Mouse (Mus musculus): ENCODE data around the gene Zfp697. TPM values are rescaled to one million over a fixed set of nuclear protein-coding genes. Genes with fewer than 3 reads are reported as not detected.
"Not testable (repeated sequence)": the region's sequence is repeated elsewhere in the genome, so short reads cannot be mapped to it uniquely, and the experiment has no call there.

The Zfp697 gene
- polyA plus RNA-seq, 1 experiment from 2014 or later: 5.4 TPM

DNA sequence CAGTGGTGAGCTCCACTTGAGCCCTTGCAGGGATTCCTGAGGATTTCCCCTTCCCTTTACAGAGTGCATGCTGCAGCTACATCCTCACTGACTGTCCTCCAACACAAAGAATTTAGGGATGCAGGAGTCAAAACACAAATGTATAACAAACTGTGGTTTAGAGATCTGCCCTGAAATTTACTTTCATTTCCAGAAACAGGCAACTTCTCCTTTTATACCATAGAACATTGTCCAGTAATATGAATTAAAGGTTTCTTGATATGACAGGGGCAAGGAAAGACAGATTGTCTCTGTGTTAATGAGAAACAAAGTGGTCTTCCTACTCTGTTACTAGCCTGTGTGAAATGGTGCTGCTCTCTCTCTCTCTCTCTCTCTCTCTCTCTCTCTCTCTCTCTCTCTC lies 115.1 kb downstream of the Zfp697 start:
- H3K9ac ChIP-seq (ENCODE audit: low read length); H3K4me3 ChIP-seq (replicated peaks; ENCODE audit: low read length); H3K27ac ChIP-seq (ENCODE audit: low read length); H3K9me3 ChIP-seq (replicated peaks; ENCODE audit: control insufficient read depth, low read length); H3K4me1 ChIP-seq (ENCODE audit: control insufficient read depth, insufficient read depth, low read length); H3K27me3 ChIP-seq (ENCODE audit: control insufficient read depth, insufficient read depth, low read length); ATAC-seq (ENCODE audit: insufficient read depth, low FRiP score); H3K4me2 ChIP-seq (ENCODE audit: low read depth, low read length); H3K36me3 ChIP-seq (ENCODE audit: control insufficient read depth, insufficient read depth, low read length): not testable (repeated sequence)

DNA sequence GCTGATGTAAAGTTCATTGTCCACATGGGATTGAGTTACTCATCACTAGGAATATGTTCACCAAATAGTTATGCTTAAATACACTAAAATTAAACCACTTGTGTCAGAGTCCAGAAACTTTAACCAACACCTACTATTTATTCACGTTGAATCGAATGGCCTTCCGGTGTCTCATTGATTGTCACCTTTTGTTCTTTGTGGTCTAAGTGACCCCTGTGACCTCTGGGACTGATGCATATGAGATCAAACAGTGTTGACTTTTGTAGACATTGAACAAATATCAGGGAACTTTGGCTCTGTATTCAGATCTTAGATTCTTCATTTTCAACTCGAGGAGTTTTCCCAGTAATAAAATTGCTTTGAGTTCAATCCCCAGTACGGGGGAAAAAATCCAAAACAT lies 125.0 kb downstream of the Zfp697 start:
- H3K27me3 ChIP-seq (ENCODE audit: control insufficient read depth, insufficient read depth, low read length); ATAC-seq (ENCODE audit: insufficient read depth, low FRiP score); H3K9ac ChIP-seq (ENCODE audit: low read length); H3K27ac ChIP-seq (ENCODE audit: low read length); H3K4me3 ChIP-seq (replicated peaks; ENCODE audit: low read length); H3K4me2 ChIP-seq (ENCODE audit: low read depth, low read length); H3K36me3 ChIP-seq (ENCODE audit: control insufficient read depth, insufficient read depth, low read length); H3K4me1 ChIP-seq (ENCODE audit: control insufficient read depth, insufficient read depth, low read length); H3K9me3 ChIP-seq (replicated peaks; ENCODE audit: control insufficient read depth, low read length): not testable (repeated sequence)
- WGBS: no CpG with 5 or more reads among the region's 5 CpGs

DNA sequence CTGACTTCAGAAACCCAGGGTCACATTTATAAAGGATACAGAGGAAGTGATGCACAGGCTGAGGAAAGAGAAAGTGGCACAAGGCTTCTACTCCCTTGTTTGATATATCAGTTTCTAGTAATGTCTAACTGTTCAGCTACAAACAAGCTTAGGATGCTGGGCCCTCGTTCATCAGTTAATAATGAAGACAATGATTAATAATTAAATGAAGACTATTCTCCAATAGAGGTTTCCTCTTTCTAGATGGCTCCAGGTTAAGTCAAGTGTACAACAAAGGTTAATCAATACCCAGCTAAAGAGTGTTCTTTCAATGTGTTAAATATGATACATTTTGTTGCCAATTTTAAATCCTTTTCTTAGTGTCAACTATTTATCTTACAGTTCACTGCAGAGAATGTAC lies 128.2 kb downstream of the Zfp697 start, which contains the start of gene Hsd3b4:
Gene Hsd3b4 (minus strand): TSS at position 101 of the 400 bp plus-strand sequence.
- H3K36me3 ChIP-seq (ENCODE audit: control insufficient read depth, insufficient read depth, low read length); H3K4me1 ChIP-seq (ENCODE audit: control insufficient read depth, insufficient read depth, low read length); H3K27me3 ChIP-seq (ENCODE audit: control insufficient read depth, insufficient read depth, low read length); ATAC-seq (ENCODE audit: insufficient read depth, low FRiP score); H3K4me2 ChIP-seq (ENCODE audit: low read depth, low read length); H3K9ac ChIP-seq (ENCODE audit: low read length); H3K27ac ChIP-seq (ENCODE audit: low read length); H3K4me3 ChIP-seq (replicated peaks; ENCODE audit: low read length); H3K9me3 ChIP-seq (replicated peaks; ENCODE audit: control insufficient read depth, low read length): not testable (repeated sequence)
- no CpG with 5 or more reads among the region's 1 CpGs for whole genome bisulfite sequencing

DNA sequence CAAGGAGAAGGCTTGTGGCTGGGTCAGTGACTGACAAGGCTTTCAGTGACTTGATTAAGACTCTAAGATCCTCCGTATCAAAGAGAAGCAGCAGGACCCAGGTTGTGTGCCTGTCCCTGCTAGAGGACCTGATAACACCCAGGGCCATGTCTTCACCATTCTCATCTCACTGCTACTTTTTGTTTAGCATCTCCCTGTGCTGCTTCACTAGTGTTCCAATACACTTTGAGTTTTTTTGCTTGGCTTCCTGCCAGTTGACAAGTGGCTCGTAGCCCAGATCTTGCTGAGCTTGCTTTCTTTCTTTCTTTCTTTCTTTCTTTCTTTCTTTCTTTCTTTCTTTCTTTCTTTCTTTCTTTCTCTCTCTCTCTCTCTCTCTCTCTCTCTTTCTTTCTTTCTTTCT lies 140.5 kb downstream of the Zfp697 start:
- H3K4me2 ChIP-seq (ENCODE audit: low read depth, low read length); ATAC-seq (ENCODE audit: insufficient read depth, low FRiP score); H3K9ac ChIP-seq (ENCODE audit: low read length); H3K4me3 ChIP-seq (replicated peaks; ENCODE audit: low read length); H3K27ac ChIP-seq (ENCODE audit: low read length); H3K36me3 ChIP-seq (ENCODE audit: control insufficient read depth, insufficient read depth, low read length); H3K9me3 ChIP-seq (replicated peaks; ENCODE audit: control insufficient read depth, low read length); H3K4me1 ChIP-seq (ENCODE audit: control insufficient read depth, insufficient read depth, low read length); H3K27me3 ChIP-seq (ENCODE audit: control insufficient read depth, insufficient read depth, low read length): not testable (repeated sequence)
- WGBS: 17% methylated on average over 1 of the region's 2 CpGs

DNA sequence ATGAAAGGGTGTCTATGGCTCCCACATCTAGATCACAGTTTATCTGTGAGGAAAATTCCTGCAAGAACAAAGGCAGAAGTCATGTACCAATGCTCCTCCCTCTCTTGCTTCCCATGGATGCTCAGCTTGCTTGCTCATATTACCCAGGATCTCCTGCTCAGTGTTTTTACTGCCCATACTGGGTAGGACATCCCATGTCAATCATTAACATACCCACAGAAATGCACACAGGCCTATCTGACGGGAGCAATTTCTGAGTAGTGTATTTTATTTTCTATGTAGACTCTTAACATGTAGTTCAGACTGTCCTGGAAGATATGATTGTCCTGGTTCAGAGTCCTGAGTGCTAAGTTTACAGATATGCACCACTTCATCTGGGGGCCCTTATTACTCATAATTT lies 142.3 kb downstream of the Zfp697 start:
- not testable (repeated sequence) for H3K4me1 ChIP-seq (ENCODE audit: control insufficient read depth, insufficient read depth, low read length); ATAC-seq (ENCODE audit: insufficient read depth, low FRiP score); H3K27me3 ChIP-seq (ENCODE audit: control insufficient read depth, insufficient read depth, low read length); H3K27ac ChIP-seq (ENCODE audit: low read length); H3K4me3 ChIP-seq (replicated peaks; ENCODE audit: low read length); H3K9me3 ChIP-seq (replicated peaks; ENCODE audit: control insufficient read depth, low read length); H3K4me2 ChIP-seq (ENCODE audit: low read depth, low read length); H3K36me3 ChIP-seq (ENCODE audit: control insufficient read depth, insufficient read depth, low read length); H3K9ac ChIP-seq (ENCODE audit: low read length)
- WGBS: no CpG with 5 or more reads among the region's 1 CpGs

DNA sequence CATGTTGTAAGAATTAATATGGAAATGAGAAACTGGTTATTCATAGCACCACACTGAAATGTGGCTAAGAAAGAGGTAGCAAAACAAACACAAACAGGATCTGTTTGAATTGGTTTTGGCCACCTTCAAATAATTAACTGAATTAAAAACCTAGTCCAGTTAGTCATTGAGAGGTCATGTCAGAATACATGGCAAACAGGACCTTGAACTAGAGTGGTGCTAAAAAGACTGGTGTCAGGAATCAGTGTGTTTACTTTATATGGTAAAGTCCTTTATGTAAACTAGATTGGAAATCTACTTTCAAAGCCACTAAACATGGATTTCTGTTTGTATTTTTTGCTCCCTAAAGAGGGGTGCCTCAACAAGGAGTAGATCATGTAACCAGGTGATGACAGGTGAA lies 142.7 kb downstream of the Zfp697 start:
- H3K9me3 ChIP-seq (replicated peaks; ENCODE audit: control insufficient read depth, low read length); H3K27me3 ChIP-seq (ENCODE audit: control insufficient read depth, insufficient read depth, low read length); H3K27ac ChIP-seq (ENCODE audit: low read length); H3K9ac ChIP-seq (ENCODE audit: low read length); H3K4me2 ChIP-seq (ENCODE audit: low read depth, low read length); H3K4me3 ChIP-seq (replicated peaks; ENCODE audit: low read length); ATAC-seq (ENCODE audit: insufficient read depth, low FRiP score); H3K4me1 ChIP-seq (ENCODE audit: control insufficient read depth, insufficient read depth, low read length); H3K36me3 ChIP-seq (ENCODE audit: control insufficient read depth, insufficient read depth, low read length): not testable (repeated sequence)

DNA sequence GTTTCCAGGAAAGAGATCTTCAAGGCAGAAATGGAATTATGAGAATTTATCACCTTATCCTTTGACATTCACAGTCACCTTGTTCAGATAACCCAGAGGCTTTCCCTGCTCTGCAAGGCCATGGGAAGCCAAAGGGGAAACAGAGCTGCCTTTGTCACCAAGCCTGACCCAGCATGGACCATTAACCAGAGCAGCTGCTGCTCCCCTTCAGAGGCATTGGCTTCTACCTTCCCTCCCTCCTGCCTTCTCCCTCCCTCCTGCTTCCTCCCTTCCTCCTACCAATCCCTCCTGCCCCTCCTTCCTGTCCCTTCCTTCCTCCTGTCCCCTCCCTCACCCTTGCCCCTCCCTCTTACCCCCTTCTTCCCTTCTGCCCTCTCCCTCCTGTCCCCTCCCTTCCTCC lies 165.4 kb downstream of the Zfp697 start:
- H3K9ac ChIP-seq (ENCODE audit: low read length); H3K27ac ChIP-seq (ENCODE audit: low read length); H3K4me2 ChIP-seq (ENCODE audit: low read depth, low read length); H3K36me3 ChIP-seq (ENCODE audit: control insufficient read depth, insufficient read depth, low read length); H3K9me3 ChIP-seq (replicated peaks; ENCODE audit: control insufficient read depth, low read length); H3K4me1 ChIP-seq (ENCODE audit: control insufficient read depth, insufficient read depth, low read length); ATAC-seq (ENCODE audit: insufficient read depth, low FRiP score); H3K4me3 ChIP-seq (replicated peaks; ENCODE audit: low read length); H3K27me3 ChIP-seq (ENCODE audit: control insufficient read depth, insufficient read depth, low read length): not testable (repeated sequence)

DNA sequence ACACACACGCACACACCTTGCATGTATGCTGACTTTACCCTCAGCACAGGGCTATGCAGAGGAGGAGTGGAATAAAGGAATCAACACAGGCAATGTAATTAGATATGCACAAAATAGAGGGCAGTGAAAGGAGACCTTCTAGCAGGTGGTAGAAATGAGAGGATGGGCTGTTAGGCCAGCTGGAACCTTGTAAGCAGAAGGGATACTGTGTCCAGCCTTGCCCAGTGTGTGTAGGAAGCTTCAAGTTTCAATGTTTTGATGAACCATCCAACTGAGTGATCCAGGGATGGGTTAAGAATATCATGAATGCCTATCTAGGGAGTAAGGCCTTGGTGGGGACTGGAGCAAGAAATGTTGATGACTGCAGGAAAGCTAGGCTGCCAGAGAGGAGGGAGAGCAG lies 166.2 kb downstream of the Zfp697 start:
- H3K4me3 ChIP-seq (replicated peaks; ENCODE audit: low read length); H3K9ac ChIP-seq (ENCODE audit: low read length); ATAC-seq (ENCODE audit: insufficient read depth, low FRiP score); H3K27me3 ChIP-seq (ENCODE audit: control insufficient read depth, insufficient read depth, low read length); H3K4me1 ChIP-seq (ENCODE audit: control insufficient read depth, insufficient read depth, low read length); H3K4me2 ChIP-seq (ENCODE audit: low read depth, low read length); H3K9me3 ChIP-seq (replicated peaks; ENCODE audit: control insufficient read depth, low read length); H3K27ac ChIP-seq (ENCODE audit: low read length); H3K36me3 ChIP-seq (ENCODE audit: control insufficient read depth, insufficient read depth, low read length): not testable (repeated sequence)
- 67% methylated on average over 1 of the region's 1 CpGs for WGBS

DNA sequence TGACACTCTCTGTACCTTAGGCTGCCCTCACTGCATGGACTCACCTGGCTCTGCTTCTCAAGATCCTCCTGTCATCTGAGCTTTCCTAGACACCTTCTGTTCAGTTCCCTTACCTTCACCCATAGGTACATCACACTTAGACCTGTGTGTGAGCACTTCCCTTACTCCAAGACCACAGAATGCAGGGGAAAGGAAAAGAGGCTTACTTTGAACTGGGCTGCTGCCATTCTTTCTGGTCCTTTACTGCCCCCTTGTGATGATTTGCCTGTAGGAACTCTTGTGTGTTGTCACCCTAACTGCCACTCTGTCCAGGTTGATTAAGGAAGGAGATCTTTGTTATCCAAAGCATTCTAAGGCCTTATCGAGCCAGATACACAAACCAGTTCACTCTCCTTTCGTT lies 168.0 kb downstream of the Zfp697 start:
- H3K36me3 ChIP-seq (ENCODE audit: control insufficient read depth, insufficient read depth, low read length); H3K9me3 ChIP-seq (replicated peaks; ENCODE audit: control insufficient read depth, low read length); H3K27ac ChIP-seq (ENCODE audit: low read length); H3K9ac ChIP-seq (ENCODE audit: low read length); H3K4me3 ChIP-seq (replicated peaks; ENCODE audit: low read length); H3K4me1 ChIP-seq (ENCODE audit: control insufficient read depth, insufficient read depth, low read length); H3K27me3 ChIP-seq (ENCODE audit: control insufficient read depth, insufficient read depth, low read length); H3K4me2 ChIP-seq (ENCODE audit: low read depth, low read length); ATAC-seq (ENCODE audit: insufficient read depth, low FRiP score): not testable (repeated sequence)
- WGBS: no CpG with 5 or more reads among the region's 2 CpGs

DNA sequence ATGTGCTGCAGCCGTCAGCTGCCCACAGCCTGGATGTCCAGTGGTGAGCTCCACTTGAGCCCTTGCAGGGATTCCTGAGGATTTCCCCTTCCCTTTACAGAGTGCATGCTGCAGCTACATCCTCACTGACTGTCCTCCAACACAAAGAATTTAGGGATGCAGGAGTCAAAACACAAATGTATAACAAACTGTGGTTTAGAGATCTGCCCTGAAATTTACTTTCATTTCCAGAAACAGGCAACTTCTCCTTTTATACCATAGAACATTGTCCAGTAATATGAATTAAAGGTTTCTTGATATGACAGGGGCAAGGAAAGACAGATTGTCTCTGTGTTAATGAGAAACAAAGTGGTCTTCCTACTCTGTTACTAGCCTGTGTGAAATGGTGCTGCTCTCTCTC lies 168.6 kb downstream of the Zfp697 start:
- not testable (repeated sequence) for ATAC-seq (ENCODE audit: insufficient read depth, low FRiP score); H3K27ac ChIP-seq (ENCODE audit: low read length); H3K27me3 ChIP-seq (ENCODE audit: control insufficient read depth, insufficient read depth, low read length); H3K4me1 ChIP-seq (ENCODE audit: control insufficient read depth, insufficient read depth, low read length); H3K4me2 ChIP-seq (ENCODE audit: low read depth, low read length); H3K36me3 ChIP-seq (ENCODE audit: control insufficient read depth, insufficient read depth, low read length); H3K9ac ChIP-seq (ENCODE audit: low read length); H3K9me3 ChIP-seq (replicated peaks; ENCODE audit: control insufficient read depth, low read length); H3K4me3 ChIP-seq (replicated peaks; ENCODE audit: low read length)
- no CpG with 5 or more reads among the region's 1 CpGs for WGBS

Data from stomach, embryonic 16.5 days (tissue).